Mouse (Mus musculus) adrenal gland, adult 2 months (tissue): Measurements from ENCODE around the gene Fkrp. TPM values are rescaled to one million over a fixed set of nuclear protein-coding genes. Genes with fewer than 3 reads are reported as not detected.

Experiments
- DNase-seq: peaks from one replicate; pipeline ENCODE4 v3.0.0; 2021
- long read RNA-seq: library from polyadenylated mRNA; stranded (forward); transcript quantifications from one replicate; pipeline ENCODE4 v2.0.0, GENCODE M21; 2021
- polyA plus RNA-seq: library from polyadenylated mRNA; depleted of rRNA; stranded (reverse); fragments of >200 nt; gene quantifications from 2 replicates; pipeline ENCODE4 v1.2.3, GENCODE M21; 2012; rRNA removed
- total RNA-seq, 2 experiments: library from RNA; stranded (reverse); gene quantifications; 2 replicates each; pipeline ENCODE4 v1.2.3; 2021

Gene Fkrp
- total RNA-seq: 10 to 100 TPM; 23.9 to 29.5 TPM
- 46.3 and 49.6 TPM in 2 replicates for polyA plus RNA-seq
- long read RNA-seq, transcript Fkrp-201 (3 exons, 2,827 nt): major isoform, 11 of 15 reads
- long read RNA-seq, partial matches to known transcripts: 1 of 15 reads
- long read RNA-seq, other reads (novel, unspliced or antisense): 3 of 15 reads

DNA sequence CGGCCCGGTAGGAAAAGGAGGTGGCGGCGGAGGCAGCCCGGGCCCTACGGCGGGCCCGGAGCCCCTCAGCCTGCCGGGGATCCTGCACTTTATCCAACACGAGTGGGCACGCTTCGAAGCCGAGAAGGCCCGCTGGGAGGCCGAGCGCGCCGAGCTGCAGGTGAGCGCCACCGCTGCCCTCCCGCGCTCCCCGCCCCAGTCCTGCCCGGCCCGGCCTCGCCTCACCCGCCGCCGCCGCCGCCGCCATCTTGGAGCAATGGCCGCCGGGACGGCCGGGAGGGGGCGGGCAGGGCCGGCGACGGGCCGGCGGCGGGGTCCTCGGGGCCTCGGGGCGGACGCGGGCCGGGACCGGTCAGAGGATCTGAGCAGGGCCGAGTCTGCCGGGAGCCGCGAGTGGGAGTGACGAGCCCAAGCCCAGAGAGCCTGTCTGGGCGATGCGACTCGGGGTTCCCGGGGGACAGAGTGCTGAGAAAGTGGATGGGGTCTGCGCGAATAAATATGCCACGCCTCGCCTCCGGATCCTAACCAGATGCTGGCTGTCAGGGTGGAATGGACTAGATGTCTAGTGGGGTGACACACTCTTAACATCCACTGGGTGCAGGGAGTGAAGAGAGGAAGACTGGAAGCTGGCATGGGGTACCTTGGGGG, at the start of gene Fkrp:
Fkrp (minus strand) TSS at position 258 of the 648 bp plus-strand sequence.
- DNase-seq: peak; percentile 78

DNA sequence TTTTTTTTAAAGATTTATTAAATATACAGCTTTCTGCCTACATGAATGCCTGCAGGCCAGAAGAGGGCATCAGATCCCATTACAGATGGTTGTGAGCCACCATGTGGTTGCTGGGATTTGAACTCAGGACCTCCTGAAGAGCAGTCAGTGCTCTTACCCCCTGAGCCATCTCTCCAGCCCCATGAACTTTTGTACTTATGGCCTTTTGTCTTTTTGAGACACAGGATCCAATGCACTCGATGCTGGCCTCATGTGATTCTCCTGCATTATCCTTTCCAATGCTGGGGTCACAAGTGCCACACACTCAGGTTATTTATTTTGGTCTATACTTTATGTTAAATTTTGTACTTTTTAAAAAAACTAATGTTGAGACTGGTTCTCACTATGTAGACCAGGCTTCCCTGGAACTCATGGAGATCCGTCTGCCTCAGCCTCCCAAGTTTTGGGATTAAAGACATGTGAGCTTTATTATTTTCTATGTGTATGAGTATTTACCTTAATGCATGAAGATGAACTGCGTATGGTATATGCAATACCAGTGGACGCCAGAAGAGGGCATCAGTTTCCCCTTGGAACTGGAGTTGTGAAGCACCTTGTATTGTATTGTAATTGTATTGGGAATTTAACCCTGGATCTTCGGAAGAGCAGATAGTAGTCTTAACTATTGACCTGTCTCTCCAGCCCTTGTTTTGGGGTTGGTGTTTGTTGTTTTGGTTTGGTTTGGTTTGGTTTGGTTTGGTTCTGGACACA, 43.5 kb upstream of the Fkrp start:
- no peak for DNase-seq

DNA sequence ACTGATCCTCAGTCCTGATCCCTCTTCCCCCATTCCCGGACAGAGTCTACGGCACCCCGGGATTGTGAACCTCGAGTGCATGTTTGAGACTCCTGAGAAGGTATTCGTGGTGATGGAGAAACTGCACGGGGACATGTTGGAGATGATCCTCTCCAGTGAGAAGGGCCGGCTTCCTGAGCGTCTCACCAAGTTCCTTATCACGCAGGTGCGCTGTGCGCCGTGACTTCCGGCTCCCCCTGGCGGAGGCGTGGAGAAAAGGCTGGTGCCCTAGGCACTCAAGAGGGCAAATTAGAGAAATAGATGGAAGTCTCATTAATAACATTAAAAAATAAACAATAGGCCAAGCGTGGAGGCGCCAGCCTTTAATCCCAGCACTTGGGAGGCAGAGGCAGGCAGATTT, 41.8 kb upstream of the Fkrp start:
- DNase-seq: peak; percentile 41

GRCm38 (mm10) chr7:16853302-16853831, 36.8 kb upstream of the Fkrp start:
- DNase-seq: no peak

- peak; percentile 52 for DNase-seq
Measured at GRCm38 (mm10) chr7:16851636-16852035, 35.1 kb upstream of the Fkrp start.

DNA sequence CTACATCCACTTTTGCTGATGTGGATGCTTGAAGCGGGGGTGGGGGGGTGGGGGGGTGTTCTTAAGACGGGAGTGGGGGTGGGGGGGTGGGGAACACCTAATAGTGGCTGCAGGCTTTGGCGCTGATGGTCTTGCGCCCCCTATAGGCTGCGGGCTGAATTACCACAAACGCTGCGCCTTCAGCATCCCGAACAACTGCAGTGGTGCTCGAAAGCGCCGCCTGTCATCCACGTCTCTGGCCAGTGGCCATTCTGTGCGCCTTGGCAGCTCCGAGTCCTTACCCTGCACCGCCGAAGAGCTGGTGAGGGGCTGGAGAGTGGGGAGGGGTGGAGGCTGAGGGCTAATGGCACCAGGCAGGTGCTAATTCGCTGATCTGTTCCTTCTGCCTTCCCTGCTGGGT, 32.0 kb upstream of the Fkrp start:
- peak; percentile 57 for DNase-seq

- no peak for DNase-seq
Measured at GRCm38 (mm10) chr7:16847507-16847906, 31.0 kb upstream of the Fkrp start.

GRCm38 (mm10) chr7:16846775-16847174, 30.2 kb upstream of the Fkrp start:
- DNase-seq: no peak

GRCm38 (mm10) chr7:16845820-16846167, 29.3 kb upstream of the Fkrp start:
- DNase-seq: no peak

- DNase-seq: peak; percentile 56
Measured at GRCm38 (mm10) chr7:16845072-16845819, 28.7 kb upstream of the Fkrp start.

DNA sequence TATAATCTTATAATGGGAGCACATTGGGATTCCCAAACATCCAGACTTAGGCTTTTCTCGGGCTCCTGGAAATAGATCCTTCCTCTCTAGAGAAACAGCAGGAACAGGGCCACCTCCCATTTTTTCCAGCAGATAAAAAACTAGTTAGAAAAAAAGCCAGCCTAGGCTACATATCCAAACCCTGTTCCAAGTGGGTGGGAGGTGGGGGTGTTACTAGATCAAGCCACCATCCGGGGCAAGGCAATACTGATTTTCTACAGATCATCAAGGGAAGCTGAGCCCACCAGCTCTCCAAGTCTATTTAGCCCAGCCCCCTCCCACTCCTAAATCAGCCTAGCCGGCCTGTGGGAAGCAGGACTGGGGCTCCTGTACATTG, 28.2 kb upstream of the Fkrp start:
- no peak for DNase-seq

DNA sequence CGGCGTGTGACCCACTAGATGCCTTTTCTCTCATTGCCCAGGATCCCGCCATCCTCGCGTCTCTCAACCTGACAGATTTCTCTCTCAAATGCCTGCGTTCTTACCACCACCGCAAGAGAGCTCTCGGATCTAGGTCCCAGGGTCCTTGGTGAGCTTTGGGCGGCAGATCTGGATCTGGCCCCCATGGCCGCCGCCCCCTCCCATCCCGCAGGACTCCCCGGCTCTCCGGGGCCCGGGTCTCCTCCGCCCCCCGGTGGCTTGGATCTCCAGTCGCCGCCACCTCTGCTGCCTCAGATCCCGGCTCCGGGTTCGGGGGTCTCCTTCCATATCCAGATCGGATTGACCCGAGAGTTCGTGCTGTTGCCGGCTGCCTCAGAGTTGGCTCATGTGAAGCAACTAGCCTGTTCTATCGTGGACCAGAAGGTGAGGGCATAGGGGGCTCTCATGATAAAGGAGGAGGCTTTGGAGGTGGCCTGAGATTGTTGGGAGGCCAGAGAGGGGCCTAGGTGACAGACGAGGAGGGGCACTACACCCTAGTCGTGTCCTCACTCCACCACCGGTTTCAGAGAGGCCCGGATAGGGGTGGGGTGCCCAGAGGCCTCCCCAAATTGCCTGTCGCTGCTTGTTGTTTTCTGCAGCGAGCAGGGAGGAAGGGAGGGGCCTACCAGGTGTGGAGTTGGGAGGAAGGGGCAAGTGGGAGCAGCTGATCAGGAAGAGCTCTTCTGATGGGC, 27.1 kb upstream of the Fkrp start:
- peak; percentile 40 for DNase-seq

GRCm38 (mm10) chr7:16842645-16843063, 26.1 kb upstream of the Fkrp start, which contains the start of gene Prkd2:
Prkd2 (plus strand) TSS chr7:16842902.
- DNase-seq: peak; percentile 95

GRCm38 (mm10) chr7:16841561-16842560, 25.3 kb upstream of the Fkrp start:
- DNase-seq: no peak

GRCm38 (mm10) chr7:16841078-16841477, 24.5 kb upstream of the Fkrp start:
- DNase-seq: no peak

DNA sequence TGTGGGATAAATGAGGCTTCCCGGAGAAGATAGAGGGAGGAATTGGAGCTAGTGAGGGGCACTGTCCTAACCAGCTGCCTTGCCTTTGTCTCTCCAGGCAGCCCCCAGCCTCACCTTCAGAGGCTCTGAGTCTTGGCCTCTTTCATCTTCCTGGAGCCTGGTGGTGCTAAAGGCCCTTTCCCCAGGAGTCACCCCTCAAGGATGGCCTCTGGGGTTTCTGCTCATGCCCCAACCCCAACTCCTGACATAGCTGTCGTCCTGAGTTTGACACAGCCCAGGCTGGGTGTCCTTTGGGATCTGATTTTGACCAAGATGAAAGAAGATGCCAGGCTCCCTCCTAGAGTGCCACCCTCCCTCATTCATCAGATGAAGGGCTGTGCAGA, 23.6 kb upstream of the Fkrp start:
- no peak for DNase-seq

GRCm38 (mm10) chr7:16839427-16840108, 23.0 kb upstream of the Fkrp start:
- no peak for DNase-seq

DNA sequence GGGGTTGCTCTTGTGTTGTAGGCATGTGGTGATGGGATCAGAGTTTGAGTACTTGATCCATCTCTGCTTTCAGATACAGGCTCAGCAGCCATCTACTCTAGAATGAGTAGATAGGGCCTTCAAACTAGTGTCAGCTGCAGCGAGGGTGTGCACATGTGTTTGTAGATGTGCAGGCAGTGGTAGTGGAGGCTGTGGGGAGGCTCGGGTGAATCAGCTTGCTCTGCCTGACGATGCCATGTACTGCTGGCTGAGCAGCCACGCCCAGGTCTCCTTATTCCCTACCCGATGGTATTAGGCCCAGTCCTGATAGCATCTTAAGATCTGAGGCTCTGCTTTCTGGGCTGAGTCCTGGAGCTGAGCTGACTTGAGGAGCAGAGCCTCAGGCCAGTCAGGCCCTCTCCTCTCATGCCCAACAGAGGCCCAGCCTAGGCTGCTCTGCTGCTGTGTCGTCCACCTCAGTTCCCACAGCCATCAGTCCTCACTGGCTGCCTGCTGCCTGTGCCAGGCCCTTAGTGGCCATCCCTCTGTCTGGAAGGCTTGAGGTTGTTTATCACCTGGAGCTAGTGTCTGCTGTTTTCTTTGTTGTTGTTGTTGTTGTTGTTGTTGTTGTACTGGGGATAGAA, 22.4 kb upstream of the Fkrp start:
- DNase-seq: no peak
